In the genomic region with DNA sequence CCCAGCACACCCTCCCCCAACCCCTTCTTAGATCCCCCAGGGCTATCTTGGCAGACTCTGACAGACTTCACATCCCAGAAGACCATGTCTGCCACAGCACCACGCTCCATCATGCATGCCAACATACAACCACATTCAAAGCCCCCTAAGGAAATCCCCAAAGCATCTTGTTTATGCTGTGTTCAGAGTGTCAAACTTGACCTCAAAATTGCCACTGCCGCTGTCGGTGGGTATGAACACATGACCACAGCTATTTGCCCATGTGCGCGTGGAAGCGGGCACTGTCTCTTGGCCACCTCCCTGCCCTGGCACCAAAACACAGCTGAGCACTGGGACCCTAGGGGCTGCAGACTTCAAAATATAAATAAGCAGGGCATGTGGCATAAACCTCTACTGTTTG, we compare ENCODE assay signal across 18 mouse cellular contexts.
"Had no signal": no experiment of that assay in that cellular context is flagged by ENCODE, and none has a peak within 500 bp of the region (broad histone marks: within the 10 kb centered on the region; RNA-seq: fewer than 3 reads in every experiment).

No protein-coding gene starts in this region.

- DNase-seq: kidney, adult 11 months; kidney, adult 9 months; kidney, postnatal 36 days; layer of hippocampus, postnatal 36 days; liver; liver, embryonic 13.5 days; liver, postnatal 0 days; lung, postnatal 14 days; right cerebral cortex, adult 18-20 months; right cerebral cortex, postnatal 25 days; thymus, postnatal 4 days had no signal

- H3K27ac ChIP-seq: kidney, postnatal 0 days; limb, embryonic 12.5 days; liver, embryonic 13.5 days; lung, embryonic 15.5 days; midbrain, embryonic 12.5 days; neural tube, embryonic 15.5 days had no signal

- H3K4me3 ChIP-seq: limb, embryonic 12.5 days; liver, embryonic 13.5 days; lung, embryonic 15.5 days; midbrain, embryonic 12.5 days; neural tube, embryonic 15.5 days; stomach, embryonic 15.5 days had no signal

- H3K27me3 ChIP-seq: liver, embryonic 13.5 days; lung, embryonic 15.5 days; neural tube, embryonic 15.5 days; stomach, embryonic 15.5 days had no signal

- ATAC-seq: liver, postnatal 0 days; midbrain, embryonic 16.5 days had no signal

- H3K36me3 ChIP-seq: limb, embryonic 12.5 days; liver, embryonic 13.5 days; lung, embryonic 15.5 days; midbrain, embryonic 12.5 days; neural tube, embryonic 15.5 days; stomach, embryonic 15.5 days had no signal

- H3K9ac ChIP-seq: limb, embryonic 12.5 days; liver, embryonic 13.5 days; liver, postnatal 0 days; lung, embryonic 15.5 days; midbrain, embryonic 12.5 days; neural tube, embryonic 15.5 days; stomach, embryonic 15.5 days had no signal

- H3K4me2 ChIP-seq: limb, embryonic 12.5 days; liver, embryonic 13.5 days; midbrain, embryonic 12.5 days; neural tube, embryonic 15.5 days; stomach, embryonic 15.5 days had no signal

- H3K9me3 ChIP-seq: limb, embryonic 12.5 days; liver, embryonic 13.5 days; lung, embryonic 15.5 days; midbrain, embryonic 12.5 days; neural tube, embryonic 15.5 days; stomach, embryonic 15.5 days had no signal
